Mouse (Mus musculus) liver, embryonic 14.5 days (tissue): ENCODE data around the gene Bpifb9a.
"Not testable (repeated sequence)": the region's sequence is repeated elsewhere in the genome, so short reads cannot be mapped to it uniquely, and the experiment has no call there.

Experiments
- CTCF ChIP-seq: IDR thresholded peaks from 2 replicates; pipeline ENCODE4 v1.5.1; 2016; ENCODE audit warnings: antibody characterized with exemption, low read depth, control low read depth
- EP300 ChIP-seq: IDR thresholded peaks from 2 replicates; pipeline ENCODE4 v1.6.1; 2016; ENCODE audit warnings: antibody characterized with exemption, low read depth

GRCm38 (mm10) chr2:154306927-154307326 lies 49.3 kb downstream of the Bpifb9a start, which contains the start of gene Bpifb9b:
- not testable (repeated sequence) for TF ChIP-seq EP300, CTCF
